Mouse (Mus musculus): ENCODE measurements around the gene Gm20878. TPM values are rescaled to one million over a fixed set of nuclear protein-coding genes. Genes with fewer than 3 reads are reported as not detected.
"Not testable (repeated sequence)": the region's sequence is repeated elsewhere in the genome, so short reads cannot be mapped to it uniquely, and the experiment has no call there.

Gm20878 gene
- polyA plus RNA-seq (2016; fragmentation: Nextera tagmentation; extraction: Ambion mirVana): 0.28 and 0.42 TPM in 2 replicates

GRCm38 (mm10) chr4:41941272-41941671, at the start of gene Gm20878:
TSS of gene Gm20878 (plus strand) at chr4:41941572.
- WGBS (ENCODE audit: insufficient replicate concordance): no CpG with 5 or more reads among the region's 8 CpGs
- not testable (repeated sequence) for H3K27ac ChIP-seq; H3K4me1 ChIP-seq; H3K27me3 ChIP-seq (replicated peaks); H3K4me2 ChIP-seq; H3K36me3 ChIP-seq; ATAC-seq; H3K9me3 ChIP-seq (replicated peaks); H3K9ac ChIP-seq; H3K4me3 ChIP-seq

DNA sequence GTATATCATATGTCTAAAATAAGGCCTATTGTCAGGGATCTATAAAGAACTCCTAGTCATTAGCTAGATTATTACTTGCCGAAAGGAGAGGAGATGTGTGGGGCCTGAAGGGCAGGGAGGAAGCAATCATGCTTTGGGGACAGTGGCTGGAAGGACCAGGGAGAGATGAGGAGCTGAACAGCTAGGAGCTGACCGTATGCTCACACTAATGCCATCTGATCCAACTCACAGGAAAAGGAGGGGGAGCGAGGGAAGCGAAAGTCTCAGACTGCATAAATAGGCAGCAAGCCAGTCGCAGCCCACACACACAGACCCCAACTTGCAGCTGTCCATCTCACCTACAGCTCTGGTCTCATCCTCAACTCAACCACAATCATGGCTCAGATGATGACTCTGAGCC, 38.1 kb upstream of the Gm20878 start, which contains the start of gene Gm21541:
Gene Gm21541, plus strand, starts transcription at position 301 of the 400 bp plus-strand sequence.
- H3K4me1 ChIP-seq; H3K4me2 ChIP-seq; ATAC-seq; H3K27me3 ChIP-seq (replicated peaks); H3K27ac ChIP-seq; H3K36me3 ChIP-seq; H3K9ac ChIP-seq; H3K9me3 ChIP-seq (replicated peaks); H3K4me3 ChIP-seq: not testable (repeated sequence)
- no CpG with 5 or more reads among the region's 5 CpGs for WGBS (ENCODE audit: insufficient replicate concordance)

GRCm38 (mm10) chr4:41965758-41966157, 24.4 kb downstream of the Gm20878 start, which contains the start of gene Fam205a4:
TSS of gene Fam205a4 (plus strand) at chr4:41966058.
- H3K4me2 ChIP-seq; H3K4me1 ChIP-seq; H3K27ac ChIP-seq; H3K9ac ChIP-seq; H3K9me3 ChIP-seq (replicated peaks); H3K4me3 ChIP-seq; H3K27me3 ChIP-seq (replicated peaks); ATAC-seq; H3K36me3 ChIP-seq: not testable (repeated sequence)
- no CpG with 5 or more reads among the region's 1 CpGs for WGBS (ENCODE audit: insufficient replicate concordance)

Other genes with a start within 250 kb of the Gm20878 start
- gene Cntfr, start 244.5 kb upstream of the Gm20878 start, polyA plus RNA-seq (2016; fragmentation: Nextera tagmentation; extraction: Ambion mirVana): 1.4 and 1.7 TPM in 2 replicates
- gene Il11ra1, start 241.6 kb upstream of the Gm20878 start, polyA plus RNA-seq (2016; fragmentation: Nextera tagmentation; extraction: Ambion mirVana): 39.7 and 43.0 TPM in 2 replicates
- 39.1 and 44.9 TPM in 2 replicates for gene Rpp25l, start 228.0 kb upstream of the Gm20878 start, polyA plus RNA-seq (2016; fragmentation: Nextera tagmentation; extraction: Ambion mirVana)
- gene Dctn3, start 218.4 kb upstream of the Gm20878 start, polyA plus RNA-seq (2016; fragmentation: Nextera tagmentation; extraction: Ambion mirVana): 89.7 and 92.2 TPM in 2 replicates
- gene Arid3c, start 210.4 kb upstream of the Gm20878 start, polyA plus RNA-seq (2016; fragmentation: Nextera tagmentation; extraction: Ambion mirVana): not detected in 2 replicates
- 25.2 and 25.7 TPM in 2 replicates for gene Galt, start 186.3 kb upstream of the Gm20878 start, polyA plus RNA-seq (2016; fragmentation: Nextera tagmentation; extraction: Ambion mirVana)
- gene Sigmar1, start 185.4 kb upstream of the Gm20878 start, polyA plus RNA-seq (2016; fragmentation: Nextera tagmentation; extraction: Ambion mirVana): 49.6 and 51.2 TPM in 2 replicates
- gene Ccl27a, start 167.3 kb upstream of the Gm20878 start, polyA plus RNA-seq (2016; fragmentation: Nextera tagmentation; extraction: Ambion mirVana): 9.8 and 10.3 TPM in 2 replicates
- gene Gm21541, start 38.0 kb upstream of the Gm20878 start, polyA plus RNA-seq (2016; fragmentation: Nextera tagmentation; extraction: Ambion mirVana): not detected in 2 replicates
- gene Fam205a4, start 24.5 kb downstream of the Gm20878 start, polyA plus RNA-seq (2016; fragmentation: Nextera tagmentation; extraction: Ambion mirVana): 0.04 TPM in 1 of 2 replicates, not detected in the other
- not detected in 2 replicates for gene Gm21093, start 93.2 kb downstream of the Gm20878 start, polyA plus RNA-seq (2016; fragmentation: Nextera tagmentation; extraction: Ambion mirVana)
- gene Gm3893, start 149.6 kb downstream of the Gm20878 start, polyA plus RNA-seq (2016; fragmentation: Nextera tagmentation; extraction: Ambion mirVana): not detected in 2 replicates
- gene Gm13304, start 173.2 kb downstream of the Gm20878 start, polyA plus RNA-seq (2016; fragmentation: Nextera tagmentation; extraction: Ambion mirVana): 0.23 TPM in 1 of 2 replicates, not detected in the other
- not detected in 2 replicates for gene Gm13306, start 211.9 kb downstream of the Gm20878 start, polyA plus RNA-seq (2016; fragmentation: Nextera tagmentation; extraction: Ambion mirVana)
- not detected in 2 replicates for gene Gm13305, start 227.0 kb downstream of the Gm20878 start, polyA plus RNA-seq (2016; fragmentation: Nextera tagmentation; extraction: Ambion mirVana)

Data from liver, embryonic 12.5 days (tissue).